Mouse (Mus musculus): ENCODE results near the gene Rhpn2.

DNA sequence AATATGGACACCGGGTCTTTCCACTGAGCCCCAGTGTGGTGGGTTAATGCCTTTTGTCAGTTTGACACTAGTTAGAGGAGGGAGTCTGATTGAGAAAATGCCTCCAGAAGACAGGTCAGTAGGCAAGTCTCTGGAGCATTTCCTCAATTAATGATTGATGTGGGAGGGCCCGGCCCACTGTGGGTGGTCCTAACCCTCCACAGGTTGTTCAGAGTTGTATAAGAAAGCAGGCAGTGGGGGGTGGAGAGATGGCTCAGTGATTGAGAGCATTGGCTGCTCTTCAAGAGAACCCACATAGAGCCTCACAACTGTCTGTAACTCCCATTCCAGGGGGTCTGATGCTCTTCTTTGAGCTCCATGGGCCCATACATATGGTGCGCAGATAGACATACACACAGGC is 2.4 kb upstream of the Rhpn2 start:
- TF ChIP-seq GATA1 (IDR thresholded peaks at IDR 0.05; ENCODE audit: borderline replicate concordance, low read length) (no peak), FLI1 (IDR thresholded peaks at IDR 0.05; ENCODE audit: low read length) (no peak)

All from megakaryocyte, embryonic 14.5 days (primary cell).